Mouse (Mus musculus) gastrocnemius, postnatal 25 days (tissue): ENCODE results near the gene Keap1. TPM values are rescaled to one million over a fixed set of nuclear protein-coding genes. Genes with fewer than 3 reads are reported as not detected.
A peak's percentile ranks its signal among the peaks of the same experiment; 100 is the strongest.
"Not testable (repeated sequence)": the region's sequence is repeated elsewhere in the genome, so short reads cannot be mapped to it uniquely, and the experiment has no call there.

Experiments used
- DNase-seq: peaks from one replicate; pipeline ENCODE4 v3.0.0; 2022
- total RNA-seq, 2 experiments: library from RNA; stranded (reverse); gene quantifications; 1 replicate in 1 of 2; 2 replicates in 1 of 2; pipeline ENCODE4 v1.2.3; 2021

Gene Keap1
- total RNA-seq, 2 experiments from 2014 or later: 55.0 to 56.3 TPM

DNA sequence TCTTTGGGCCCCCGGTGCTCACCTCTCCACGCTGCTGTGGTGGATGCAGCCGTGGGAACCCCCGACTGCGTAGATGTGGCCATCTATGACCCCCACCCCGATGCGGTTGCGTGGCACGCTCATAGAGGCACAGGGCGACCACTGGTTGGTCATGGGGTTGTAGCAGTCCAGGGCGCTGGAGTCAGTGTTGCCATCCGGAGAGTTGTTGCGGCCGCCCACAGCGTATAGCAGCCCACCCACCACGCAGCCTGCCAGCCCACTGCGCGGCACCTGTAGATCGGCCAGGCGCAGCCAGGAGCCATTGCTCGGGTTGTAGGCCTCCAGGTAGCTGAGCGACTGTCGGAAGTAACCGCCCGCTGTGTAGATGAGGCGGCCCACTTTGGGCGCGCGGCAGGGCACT is 5.8 kb downstream of the Keap1 start:
- DNase-seq: no peak

DNA sequence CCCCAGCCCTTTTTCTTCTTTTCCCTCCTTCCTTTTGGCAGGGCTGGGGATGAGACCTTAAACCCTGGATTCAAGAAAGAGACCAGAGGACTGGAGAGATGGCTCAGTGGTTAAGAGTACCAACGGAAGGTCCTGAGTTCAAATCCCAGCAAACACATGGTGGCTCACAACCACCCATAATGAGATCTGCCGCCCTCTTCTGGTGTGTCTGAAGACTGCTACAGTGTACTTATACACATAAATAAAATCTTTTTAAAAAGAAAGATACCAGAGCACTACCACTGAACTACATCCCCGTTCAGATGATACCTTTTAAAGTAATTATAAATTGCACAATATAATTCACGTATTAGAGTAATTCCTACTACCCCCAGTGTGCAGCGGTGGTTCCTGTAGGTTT is 6.3 kb downstream of the Keap1 start:
- DNase-seq: no peak

DNA sequence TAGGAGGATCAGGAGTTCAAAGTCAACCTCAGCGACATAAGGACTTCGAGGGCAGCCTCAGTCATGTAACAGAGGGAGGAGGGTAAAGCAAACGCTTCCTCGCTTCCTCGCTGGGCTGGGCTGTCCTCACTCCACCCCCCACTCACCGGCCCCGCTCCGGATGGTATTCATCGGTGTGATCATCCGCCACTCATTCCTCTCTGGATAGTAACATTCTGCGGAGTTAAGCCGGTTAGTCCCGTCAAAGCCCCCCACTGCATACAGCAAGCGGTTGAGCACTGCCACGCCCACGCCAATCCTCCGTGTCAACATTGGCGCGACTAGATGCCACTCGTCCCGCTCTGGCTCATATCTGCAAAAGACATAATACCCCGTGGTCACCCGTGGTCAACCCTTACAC is 7.6 kb downstream of the Keap1 start:
- no peak for DNase-seq

DNA sequence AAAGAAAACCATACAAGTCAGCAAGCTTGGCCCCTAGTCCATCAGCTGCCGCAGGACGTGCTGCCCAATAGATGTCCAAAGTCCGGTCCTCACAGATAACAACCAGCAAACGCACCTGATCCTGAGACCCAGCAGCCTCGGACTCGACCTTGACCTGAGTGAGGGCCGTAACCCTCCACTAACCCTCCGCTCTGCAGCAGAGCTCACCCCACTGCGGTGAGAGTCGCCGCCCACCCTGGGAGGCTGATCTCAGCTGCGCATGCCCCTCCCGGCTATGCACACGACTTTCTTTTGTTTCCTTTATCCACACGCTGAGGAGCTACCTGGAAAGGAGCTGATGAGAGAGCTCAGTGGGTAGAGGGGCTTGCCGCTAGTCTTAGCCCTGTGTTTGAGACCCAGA is 11.8 kb downstream of the Keap1 start:
- no peak for DNase-seq

GRCm38 (mm10) chr9:21225415-21225758 is 13.8 kb downstream of the Keap1 start:
- DNase-seq: no peak

DNA sequence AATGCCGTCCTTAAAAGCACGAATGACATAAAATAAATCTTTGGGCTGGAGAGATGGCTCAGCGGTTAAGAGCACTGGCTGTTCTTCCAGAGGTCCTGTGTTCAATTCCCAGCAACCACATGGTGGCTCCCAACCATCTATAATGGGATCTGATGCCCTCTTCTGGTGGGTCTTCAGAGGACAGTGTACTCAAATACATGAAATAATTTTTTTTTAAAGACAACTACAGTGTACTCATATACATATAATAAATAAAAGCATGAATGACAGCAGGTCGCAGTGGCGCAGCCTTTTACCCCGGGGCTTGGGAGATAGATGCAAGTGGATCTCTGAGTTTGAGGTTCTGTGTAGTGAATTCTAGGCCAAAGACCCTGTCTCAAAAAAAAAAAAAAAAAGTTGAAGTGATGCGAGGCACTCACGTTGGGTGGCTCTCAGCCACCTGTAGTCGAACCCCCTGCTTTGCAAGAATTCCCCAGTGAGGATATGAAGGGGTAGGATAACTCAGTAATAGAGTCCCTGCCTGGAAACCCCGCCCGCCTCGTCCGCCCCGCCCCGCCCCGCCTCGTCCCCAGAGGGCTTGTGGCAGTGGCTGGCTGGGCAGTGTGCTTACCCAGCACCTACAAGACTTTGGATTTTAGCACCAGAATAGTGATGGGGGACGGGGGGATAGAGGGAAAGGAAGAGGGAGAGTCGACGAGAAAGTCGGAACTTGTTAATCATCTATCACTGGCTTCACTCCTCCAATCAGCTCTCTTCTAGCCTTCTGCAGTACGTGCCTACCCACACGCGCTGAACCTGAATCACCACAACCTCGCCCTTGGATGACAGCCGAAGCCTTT is 14.4 kb downstream of the Keap1 start:
- DNase-seq: no peak

DNA sequence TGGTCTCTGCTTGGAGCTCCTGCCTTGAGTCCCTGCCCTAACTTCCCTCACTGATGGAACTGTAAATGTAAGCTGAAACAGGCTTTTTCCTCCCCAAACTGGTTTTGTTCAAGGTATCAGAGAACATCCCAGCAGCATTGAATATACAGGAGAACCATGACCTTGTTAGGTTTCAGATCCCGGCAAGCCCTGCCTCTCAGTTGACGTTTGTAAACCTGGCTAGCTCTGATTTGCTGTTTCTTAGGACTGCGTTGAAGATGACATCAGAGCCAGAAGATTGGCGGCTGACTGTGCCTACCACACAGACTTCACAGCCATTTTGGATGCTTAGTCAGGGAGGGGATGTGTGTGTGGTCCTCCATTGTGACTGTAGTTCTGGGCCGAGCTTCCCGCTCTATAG is 15.3 kb downstream of the Keap1 start:
- no peak for DNase-seq

GRCm38 (mm10) chr9:21223490-21223889 is 15.7 kb downstream of the Keap1 start:
- not testable (repeated sequence) for DNase-seq

GRCm38 (mm10) chr9:21221383-21221929 is 17.7 kb downstream of the Keap1 start:
- no peak for DNase-seq

DNA sequence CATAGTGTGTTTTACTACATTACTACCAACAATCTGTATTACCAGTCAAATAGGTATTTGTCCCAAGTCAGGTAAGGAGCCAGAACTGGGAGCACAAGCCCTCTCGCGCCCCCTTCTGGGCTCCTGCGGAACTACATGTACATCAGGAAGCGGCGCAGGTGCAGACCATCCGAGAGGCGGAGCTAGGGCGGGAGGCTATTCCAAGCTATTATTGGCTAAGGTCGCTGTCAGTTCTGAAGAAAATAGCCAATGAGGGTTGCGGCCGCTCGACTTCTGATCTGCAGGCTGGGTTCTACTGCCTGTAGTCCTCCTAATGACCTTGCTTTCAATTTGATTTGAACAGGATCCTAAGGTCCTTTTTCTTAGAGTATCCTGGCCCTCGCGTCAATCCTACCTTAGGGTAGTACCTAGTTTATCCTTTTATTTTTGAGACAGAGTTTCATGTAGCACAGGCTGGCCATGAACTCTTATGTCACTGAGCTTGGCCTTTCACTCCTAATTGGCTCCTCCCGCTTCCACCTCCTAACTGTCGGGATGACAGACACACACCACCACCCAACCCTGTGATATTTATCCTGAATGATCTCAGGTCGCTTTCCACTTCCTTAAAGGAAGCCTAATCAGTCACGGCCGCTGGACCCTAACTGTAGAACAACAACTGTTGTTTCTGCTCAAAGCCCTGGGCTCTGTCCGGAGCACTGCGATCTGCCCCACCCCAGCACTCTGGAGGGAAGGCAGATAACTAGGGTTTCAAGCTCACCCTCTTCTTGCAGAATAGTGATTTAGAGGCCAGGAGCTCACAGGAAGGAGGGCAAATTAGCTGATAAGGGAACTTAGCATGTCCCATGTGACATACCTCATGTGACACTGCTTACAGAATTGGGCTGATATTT is 18.4 kb downstream of the Keap1 start:
- peak; percentile 87 for DNase-seq

- no peak for DNase-seq
Measured at GRCm38 (mm10) chr9:21219820-21220219, 19.3 kb downstream of the Keap1 start.

- DNase-seq: no peak
Measured at GRCm38 (mm10) chr9:21216050-21216841, 22.9 kb downstream of the Keap1 start.

DNA sequence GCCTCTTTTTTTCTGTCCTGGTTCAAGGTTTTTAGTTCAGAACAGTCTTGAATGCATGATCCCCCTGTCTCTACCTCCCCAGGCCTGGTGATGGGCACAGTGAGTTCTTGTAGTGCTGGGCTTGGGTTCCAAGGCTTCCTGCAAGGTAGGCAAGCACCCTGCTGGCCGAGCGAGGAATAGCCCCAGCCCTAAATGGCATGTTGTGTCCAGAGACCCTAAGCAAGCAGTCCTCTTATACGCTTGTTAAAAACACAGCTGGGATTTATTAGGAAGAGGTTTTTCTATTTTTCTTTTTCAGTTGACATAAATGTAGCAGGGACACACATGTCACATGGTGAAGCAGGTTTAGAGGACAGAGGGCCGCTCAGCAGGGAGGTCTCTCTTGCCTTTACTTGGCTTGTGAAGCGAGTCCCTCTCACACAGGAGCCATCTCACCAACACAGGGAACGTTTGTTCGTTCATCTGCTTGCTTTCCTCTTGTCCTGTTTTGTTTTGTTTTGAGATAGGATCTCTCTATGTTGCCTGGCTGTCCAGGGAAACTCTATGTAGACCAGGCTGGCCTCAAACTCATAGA is 25.5 kb downstream of the Keap1 start:
- no peak for DNase-seq

DNA sequence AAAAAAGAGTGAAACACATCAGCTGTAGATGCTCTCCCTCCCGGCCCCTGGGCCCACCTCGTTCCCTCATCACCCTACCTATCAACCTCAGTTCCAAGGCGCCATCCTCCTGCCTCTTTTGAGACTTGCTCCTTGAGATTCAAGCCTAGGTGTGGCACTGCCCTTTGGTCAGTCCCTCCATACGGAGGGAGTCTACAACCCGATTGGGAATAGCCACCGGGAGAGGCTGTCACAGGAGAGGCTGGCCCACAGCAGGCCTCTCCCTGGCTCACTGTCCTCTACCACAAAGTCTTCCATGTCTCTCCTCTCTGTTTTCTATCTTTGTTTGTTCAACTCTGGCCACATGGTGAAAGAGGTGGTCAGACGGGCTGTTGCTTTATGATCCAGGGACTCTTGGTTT is 27.5 kb downstream of the Keap1 start:
- DNase-seq: no peak

DNA sequence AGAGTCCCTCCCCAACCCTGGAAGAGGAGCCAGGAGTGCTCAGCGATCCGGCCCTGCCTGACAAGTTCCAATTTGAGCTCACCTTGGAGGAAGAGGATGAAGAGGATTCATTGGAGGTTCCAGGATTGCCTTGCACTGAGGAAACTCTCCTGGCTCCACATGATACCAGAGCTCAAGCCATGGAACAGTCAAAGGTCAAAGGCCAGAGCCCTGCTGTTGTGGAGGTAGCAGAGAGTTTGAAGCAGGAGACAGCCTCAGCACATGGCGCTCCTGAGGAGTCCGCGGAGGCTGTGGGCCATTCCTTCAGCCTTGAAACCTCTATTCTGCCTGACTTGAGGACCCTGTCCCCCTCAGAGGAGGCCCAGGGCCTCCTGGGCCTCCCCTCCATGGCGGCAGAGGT is 28.3 kb downstream of the Keap1 start:
- DNase-seq: no peak

GRCm38 (mm10) chr9:21208626-21209025 is 30.5 kb downstream of the Keap1 start:
- DNase-seq: no peak

GRCm38 (mm10) chr9:21206848-21207247 is 32.3 kb downstream of the Keap1 start:
- DNase-seq: no peak

- no peak for DNase-seq
Measured at GRCm38 (mm10) chr9:21204528-21205272, 34.5 kb downstream of the Keap1 start.

GRCm38 (mm10) chr9:21204156-21204527 is 35.0 kb downstream of the Keap1 start:
- no peak for DNase-seq

DNA sequence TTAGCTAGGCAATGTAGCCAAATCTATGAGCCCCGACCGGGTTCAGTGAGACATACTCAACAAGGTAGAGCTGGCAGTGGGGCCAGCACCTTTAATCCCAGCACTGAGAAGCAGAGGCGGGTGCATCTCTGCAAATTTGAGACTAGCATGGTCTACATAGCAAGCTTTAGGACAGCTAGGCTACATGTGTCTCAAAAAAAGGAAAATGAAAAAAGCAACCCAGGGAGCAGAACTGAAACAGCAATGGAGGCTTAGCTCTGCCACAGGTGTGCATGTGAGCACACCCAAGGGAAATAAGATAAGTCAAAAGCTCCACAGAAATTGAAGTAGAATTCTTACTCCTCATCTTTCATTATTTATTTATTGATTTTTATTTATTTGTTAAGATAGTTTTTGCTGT is 40.2 kb downstream of the Keap1 start:
- DNase-seq: no peak

DNA sequence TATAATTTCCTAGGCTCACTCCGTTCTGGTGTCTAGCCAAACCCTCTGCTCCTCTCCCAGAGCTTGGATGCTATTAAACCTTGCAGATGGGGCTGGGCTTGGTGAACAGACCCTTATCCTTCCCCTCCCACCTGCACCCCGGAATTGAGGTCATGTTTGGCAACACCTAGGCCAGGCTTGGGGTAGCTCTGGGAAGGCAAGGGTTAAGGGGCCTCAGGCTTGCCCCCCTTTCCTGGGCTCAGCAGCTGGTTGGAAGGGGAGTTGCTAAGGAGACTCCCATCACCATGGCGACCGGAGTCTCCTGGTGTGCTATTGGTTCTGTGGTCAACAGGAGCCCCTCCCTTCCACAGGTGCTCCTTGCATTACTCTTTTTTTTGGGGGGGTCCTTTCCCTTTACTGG is 41.2 kb downstream of the Keap1 start:
- no peak for DNase-seq
